Mouse (Mus musculus): ENCODE measurements around the gene 0610010K14Rik.

The 0610010K14Rik gene

DNA sequence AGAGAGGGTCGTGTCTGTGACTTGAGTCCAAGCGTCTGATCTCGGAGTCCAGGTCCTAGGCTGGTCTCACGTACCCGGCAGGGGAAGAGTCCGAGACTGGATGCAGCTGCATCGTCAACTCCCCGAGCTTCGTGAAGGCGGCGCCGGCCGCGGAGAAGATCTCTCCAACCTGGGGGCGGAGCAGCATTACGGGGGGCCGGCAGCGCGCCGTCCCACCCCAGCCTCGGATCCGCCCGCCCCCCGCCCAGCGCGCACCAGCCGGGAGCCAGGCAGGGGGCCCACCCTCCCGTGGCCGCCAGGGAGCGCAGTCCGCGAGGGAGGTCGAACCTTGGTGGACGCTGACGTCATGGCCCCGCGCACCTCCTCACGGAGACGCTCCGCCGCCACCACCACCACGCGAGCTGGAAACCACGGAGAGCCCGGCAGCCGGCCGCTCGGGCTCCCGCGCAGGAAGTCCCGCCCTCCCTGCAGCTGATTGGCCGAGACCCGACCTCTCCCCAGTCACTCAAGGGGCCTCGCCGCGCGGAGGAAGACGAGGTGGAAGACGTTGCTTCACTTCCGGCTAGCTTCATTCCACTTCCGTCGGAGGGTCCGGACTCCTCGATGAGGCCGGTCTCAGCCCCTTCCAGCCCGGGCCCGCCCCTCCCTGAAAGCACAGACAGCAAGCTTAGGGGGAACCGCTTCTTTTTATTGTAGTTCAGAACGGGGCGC is at the start of gene 0610010K14Rik:
Gene 0610010K14Rik (minus strand): TSS at position 458 of the 711 bp plus-strand sequence.
- peak; percentile 97 to 98 for DNase-seq (ENCODE audit: low spot score in 2 of 2)

GRCm38 (mm10) chr11:70285686-70286085 is 48.0 kb upstream of the 0610010K14Rik start:
- no peak for DNase-seq (ENCODE audit: low spot score in 2 of 2)

- no peak for DNase-seq (ENCODE audit: low spot score in 2 of 2)
These were observed 47.0 kb upstream of the 0610010K14Rik start for GRCm38 (mm10) chr11:70284757-70285156.

DNA sequence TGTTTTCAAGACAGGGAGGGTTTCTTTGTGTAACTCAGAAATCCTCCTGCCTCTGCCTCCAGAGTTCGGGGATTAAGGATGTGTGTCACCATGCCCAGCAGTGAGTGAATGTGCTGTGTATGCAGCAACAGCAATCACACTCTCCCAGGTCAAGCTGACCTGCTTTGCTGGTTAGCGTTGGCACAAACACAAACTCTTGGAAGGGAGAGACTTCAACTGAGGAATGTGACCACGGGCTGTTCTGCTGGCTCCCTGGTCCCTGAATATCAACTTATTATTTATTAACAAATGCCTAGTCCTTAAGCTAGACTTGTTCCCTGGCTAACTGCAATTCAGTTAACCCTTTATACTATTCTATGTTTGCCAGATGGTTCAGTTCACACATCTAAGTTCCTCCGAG is 46.0 kb upstream of the 0610010K14Rik start:
- no peak for DNase-seq (ENCODE audit: low spot score in 2 of 2)

- peak; percentile 16 to 52 for DNase-seq (ENCODE audit: low spot score in 2 of 2)
These were observed 42.7 kb upstream of the 0610010K14Rik start for GRCm38 (mm10) chr11:70280441-70280840.

DNA sequence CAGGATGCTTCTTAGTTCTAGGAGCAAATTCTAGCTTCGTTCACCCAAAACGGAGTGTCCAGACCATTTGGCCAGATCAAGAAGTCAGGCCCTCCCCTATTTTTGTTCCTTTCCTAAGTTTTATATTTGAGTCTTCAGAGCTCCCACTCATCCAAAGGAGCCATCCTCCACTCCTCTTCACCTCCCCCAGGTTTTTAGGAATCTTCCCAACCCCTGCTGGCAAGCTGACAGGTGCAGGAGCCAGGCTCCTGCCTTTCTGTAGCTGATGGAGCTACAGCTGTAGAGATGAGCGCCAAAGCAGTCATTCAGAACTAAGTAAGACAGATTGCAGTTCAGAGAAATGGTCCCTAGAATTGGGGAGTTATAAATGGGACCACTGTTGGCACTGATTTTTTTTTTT is 41.2 kb upstream of the 0610010K14Rik start:
- DNase-seq (ENCODE audit: low spot score in 2 of 2) = no peak

- no peak for DNase-seq (ENCODE audit: low spot score in 2 of 2)
These were observed 33.9 kb upstream of the 0610010K14Rik start for GRCm38 (mm10) chr11:70271641-70272040.

GRCm38 (mm10) chr11:70266405-70266804 is 28.7 kb upstream of the 0610010K14Rik start:
- DNase-seq (ENCODE audit: low spot score in 2 of 2) = no peak

DNA sequence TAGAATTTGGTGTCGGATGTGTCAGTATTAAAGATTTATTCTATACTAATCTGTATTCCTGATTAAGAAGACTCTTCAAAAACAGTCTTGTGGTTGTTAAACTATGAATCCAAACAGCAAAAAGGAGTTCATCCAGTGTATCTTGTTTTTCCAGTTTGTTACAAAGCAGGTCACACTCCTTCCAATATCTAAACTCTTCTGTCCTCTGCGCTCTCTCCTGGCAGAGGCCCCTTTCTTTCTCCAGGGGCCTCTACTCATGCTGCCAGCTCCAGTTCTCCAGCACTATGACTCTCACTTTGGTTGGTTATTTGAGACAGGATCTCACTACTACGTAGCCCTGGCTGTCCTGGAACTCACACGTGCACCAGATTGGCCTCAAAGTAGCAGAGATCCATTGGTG is 28.1 kb upstream of the 0610010K14Rik start:
- no peak for DNase-seq (ENCODE audit: low spot score in 2 of 2)

- DNase-seq (ENCODE audit: low spot score in 2 of 2) = no peak
These were observed 27.5 kb upstream of the 0610010K14Rik start for GRCm38 (mm10) chr11:70265252-70265651.

DNA sequence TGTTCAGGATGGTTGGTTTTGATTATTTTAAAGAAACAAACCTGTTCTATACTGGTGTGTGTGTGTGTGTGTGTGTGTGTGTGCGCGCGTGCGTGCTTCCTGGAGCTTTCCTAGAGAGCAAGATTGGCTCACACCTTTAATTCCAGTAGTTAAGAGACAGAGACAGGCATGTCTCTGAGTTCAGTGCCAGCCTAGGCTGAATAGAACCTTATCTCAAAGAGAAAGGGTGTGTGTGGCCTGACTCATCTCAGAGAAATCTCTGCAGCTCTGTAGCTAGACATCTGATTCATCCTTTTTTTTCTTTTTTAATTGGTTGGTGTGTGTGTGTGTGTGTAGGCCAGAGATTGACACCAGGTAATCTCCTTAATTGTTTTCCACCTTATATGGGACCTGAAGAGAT is 21.3 kb upstream of the 0610010K14Rik start:
- DNase-seq (ENCODE audit: low spot score in 2 of 2) = no peak

DNA sequence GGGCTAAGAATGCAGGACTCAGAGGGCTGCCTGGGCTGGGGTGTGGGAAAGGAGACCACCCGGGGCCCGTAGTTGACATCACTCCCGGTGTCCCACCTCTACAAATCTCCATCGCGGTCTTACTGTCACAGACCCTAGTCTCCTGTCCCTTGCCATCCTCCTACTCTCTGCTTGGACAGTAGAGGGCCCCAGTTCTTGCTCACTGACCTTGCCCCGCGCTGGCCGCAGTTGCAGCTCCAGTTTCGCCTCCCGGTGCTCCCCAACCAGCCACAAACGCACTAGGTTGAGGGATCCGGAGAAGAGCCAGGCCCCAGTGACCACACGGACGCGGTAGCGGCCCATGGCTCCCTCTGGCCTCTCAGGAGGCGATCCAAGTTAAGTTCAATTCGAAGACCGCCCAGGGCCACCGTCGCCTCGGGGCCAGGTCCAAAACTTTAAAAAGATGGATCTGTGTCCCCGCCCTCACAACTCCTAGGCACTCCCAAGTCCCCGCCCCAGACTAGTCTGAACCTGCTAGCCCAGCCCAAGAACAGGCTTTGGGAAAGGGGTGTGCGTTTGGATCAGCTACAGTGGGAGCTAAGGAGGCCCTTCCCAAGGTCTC is 17.3 kb upstream of the 0610010K14Rik start, which contains the start of gene Alox12:
Gene Alox12 (minus strand): TSS at position 423 of the 601 bp plus-strand sequence.
- DNase-seq (ENCODE audit: low spot score in 2 of 2) = no peak

GRCm38 (mm10) chr11:70254337-70254736 is 16.6 kb upstream of the 0610010K14Rik start:
- no peak for DNase-seq (ENCODE audit: low spot score in 2 of 2)

GRCm38 (mm10) chr11:70251853-70252252 is 14.1 kb upstream of the 0610010K14Rik start:
- no peak for DNase-seq (ENCODE audit: low spot score in 2 of 2)

DNA sequence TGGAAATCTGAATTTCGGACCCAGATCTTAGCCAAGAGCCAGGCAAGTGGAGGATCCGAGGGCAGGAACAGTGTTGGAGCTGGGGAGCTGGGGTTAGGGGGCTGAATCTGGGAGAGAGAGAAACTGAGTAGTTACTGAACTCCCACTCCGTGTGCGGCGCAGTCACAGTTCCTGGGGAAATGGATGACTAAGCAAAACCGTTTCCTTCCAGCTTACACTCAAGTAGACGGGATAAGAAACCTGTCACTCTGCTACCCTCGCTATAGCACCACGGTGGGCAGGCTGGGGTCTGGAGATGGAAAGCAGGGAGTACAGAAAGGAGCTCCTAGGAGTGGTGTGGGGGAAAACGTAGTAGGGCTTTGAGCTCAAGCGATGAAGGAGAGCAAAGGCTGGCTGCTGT is 12.4 kb upstream of the 0610010K14Rik start:
- DNase-seq (ENCODE audit: low spot score in 2 of 2) = no peak

GRCm38 (mm10) chr11:70247136-70247845 is 9.6 kb upstream of the 0610010K14Rik start:
- DNase-seq (ENCODE audit: low spot score in 2 of 2) = peak; percentile 43 to 66

- no peak for DNase-seq (ENCODE audit: low spot score in 2 of 2)
These were observed 4.9 kb upstream of the 0610010K14Rik start for GRCm38 (mm10) chr11:70242591-70242990.

GRCm38 (mm10) chr11:70239541-70240279 is 2.0 kb upstream of the 0610010K14Rik start, which contains the start of the genes Gm21988 and Rnasek:
Gene Gm21988 (minus strand): TSS chr11:70239830.
Gene Rnasek (minus strand): TSS chr11:70239842.
- peak; percentile 73 to 80 for DNase-seq (ENCODE audit: low spot score in 2 of 2)

DNA sequence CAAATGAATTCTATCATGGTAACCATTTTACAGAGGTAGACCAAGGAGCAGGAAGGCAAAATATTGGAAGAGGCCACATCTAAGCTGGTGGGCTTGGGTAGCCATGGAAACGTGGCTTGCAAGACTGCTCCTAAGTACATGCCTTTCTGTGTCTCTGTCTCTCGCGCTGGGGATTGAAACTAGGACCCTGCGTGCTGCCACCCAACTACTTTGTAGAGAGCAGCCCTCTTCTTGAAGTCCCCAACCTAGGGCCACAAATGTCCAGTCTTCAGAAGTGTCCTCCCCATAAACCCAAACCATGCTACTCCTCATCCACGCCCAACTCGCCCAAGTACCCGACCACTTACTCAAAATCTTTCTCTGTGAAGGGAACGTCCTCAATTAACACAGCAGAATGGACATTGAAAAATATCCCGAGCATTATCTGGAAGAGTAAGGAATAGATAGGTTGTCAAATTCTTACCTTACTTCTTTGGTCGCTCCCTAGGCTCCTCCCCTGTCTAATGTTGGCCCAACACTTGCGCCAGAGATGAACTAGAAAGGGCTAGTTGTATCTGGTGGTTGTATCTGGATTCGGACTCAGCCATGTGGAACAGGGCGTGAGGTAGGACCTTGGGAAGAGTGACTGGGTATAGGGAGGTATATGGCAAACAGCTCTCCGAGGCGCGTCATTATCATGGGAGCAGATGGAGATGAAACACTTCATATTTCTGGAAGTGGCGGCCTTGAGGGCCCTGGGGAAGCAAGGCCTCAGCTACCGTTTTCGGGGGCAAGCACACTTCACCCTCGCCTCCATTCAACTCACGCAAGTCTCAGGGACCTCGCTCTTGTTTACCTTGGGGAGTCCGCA is 1.1 kb upstream of the 0610010K14Rik start:
- DNase-seq (ENCODE audit: low spot score in 2 of 2) = no peak

GRCm38 (mm10) chr11:70236717-70237116 is 997 bp downstream of the 0610010K14Rik start:
- no peak for DNase-seq (ENCODE audit: low spot score in 2 of 2)

Measured in spleen, postnatal 36 days (tissue).